Mouse (Mus musculus) erythroblast, embryonic 14.5 days (primary cell): Measurements from ENCODE around the gene Olfr160. TPM values are rescaled to one million over a fixed set of nuclear protein-coding genes. Genes with fewer than 3 reads are reported as not detected.

ENCODE experiments used
- H3K27me3 ChIP-seq: 2 replicates; pipeline ENCODE4 v1.6.1; 2012; ENCODE audit warnings: inconsistent platforms; ENCODE audit not compliant: control insufficient read depth
- H3K36me3 ChIP-seq: 2 replicates; pipeline ENCODE4 v1.6.1; 2012; ENCODE audit warnings: mild to moderate bottlenecking, inconsistent platforms; ENCODE audit not compliant: control insufficient read depth
- H3K4me1 ChIP-seq: 2 replicates; pipeline ENCODE4 v1.6.1; 2012; ENCODE audit warnings: inconsistent platforms; ENCODE audit not compliant: control insufficient read depth
- H3K4me3 ChIP-seq: replicated peaks from 2 replicates; pipeline ENCODE3; 2012; ENCODE audit warnings: moderate library complexity, mild to moderate bottlenecking, inconsistent platforms
- H3K9me3 ChIP-seq: 2 replicates; pipeline ENCODE4 v1.6.1; 2012; ENCODE audit warnings: low read length, inconsistent platforms, mixed read lengths; ENCODE audit not compliant: control insufficient read depth
- GATA1 ChIP-seq: IDR thresholded peaks from 2 replicates; pipeline ENCODE4 v1.6.1; 2012; ENCODE audit warnings: low read length, inconsistent platforms, mixed read lengths
- TAL1 ChIP-seq: IDR thresholded peaks from 3 replicates; pipeline ENCODE4 v1.6.1; 2012; ENCODE audit warnings: low read length, inconsistent platforms, mixed read lengths
- polyA plus RNA-seq: library from polyadenylated mRNA; stranded (reverse); fragments of >175 nt; gene quantifications from 2 replicates; pipeline ENCODE4 v1.2.3, GENCODE M21; 2012

Olfr160 gene
- polyA plus RNA-seq = not detected in 2 replicates

DNA sequence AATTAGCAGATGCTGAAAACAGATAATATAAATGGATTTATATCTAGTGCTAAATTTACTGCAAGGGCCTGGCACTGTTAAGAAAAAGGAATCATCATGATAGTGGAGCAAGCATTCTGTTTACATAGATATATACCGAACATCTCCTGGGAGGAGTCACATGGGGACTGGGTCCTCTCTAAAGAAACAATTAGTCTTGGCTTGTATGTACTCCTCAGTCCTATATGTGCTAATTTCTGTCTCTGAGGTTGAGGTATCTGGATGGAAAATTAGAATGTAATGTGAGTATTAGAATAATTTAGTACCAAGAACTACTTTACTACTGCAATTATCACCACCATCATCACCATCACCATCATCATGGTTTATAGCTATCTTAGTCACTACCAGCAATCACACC is at the start of gene Olfr160:
Gene Olfr160 (minus strand): TSS at position 101 of the 400 bp plus-strand sequence.
- Histone ChIP-seq H3K9me3 (no peaks in the 10 kb centered on the region), H3K36me3 (no peaks in the 10 kb centered on the region), H3K4me3 (no peak within 1 kb of the TSS), H3K4me1 (no peaks in the 10 kb centered on the region), H3K27me3 (no peaks in the 10 kb centered on the region)
- no peak for TF ChIP-seq TAL1
- TF ChIP-seq GATA1 = no peak

DNA sequence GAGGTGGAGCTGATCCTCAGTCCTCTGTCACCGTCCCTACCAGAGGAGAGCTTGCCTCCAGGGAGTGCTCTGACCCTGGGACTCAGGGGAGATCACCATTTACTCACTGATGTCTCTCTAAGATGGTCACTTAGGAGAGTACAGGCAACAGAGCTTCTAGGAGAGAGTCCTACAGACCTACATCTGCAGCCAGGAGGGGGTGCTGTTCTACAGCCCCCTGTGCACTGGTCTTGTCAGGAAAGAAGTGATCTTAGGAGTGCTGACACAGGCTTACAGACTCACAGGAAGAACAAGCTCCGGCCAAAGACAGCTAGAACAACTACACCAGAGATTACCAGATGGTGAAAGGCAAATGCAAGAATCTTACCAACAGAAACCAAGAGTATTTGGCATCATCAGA is 46.5 kb upstream of the Olfr160 start:
- Histone ChIP-seq H3K9me3 (no peaks in the 10 kb centered on the region), H3K4me3 (no peak overlapping the region), H3K27me3 (no peaks in the 10 kb centered on the region), H3K4me1 (no peaks in the 10 kb centered on the region), H3K36me3 (no peaks in the 10 kb centered on the region)
- TF ChIP-seq GATA1 = no peak
- no peak for TF ChIP-seq TAL1

DNA sequence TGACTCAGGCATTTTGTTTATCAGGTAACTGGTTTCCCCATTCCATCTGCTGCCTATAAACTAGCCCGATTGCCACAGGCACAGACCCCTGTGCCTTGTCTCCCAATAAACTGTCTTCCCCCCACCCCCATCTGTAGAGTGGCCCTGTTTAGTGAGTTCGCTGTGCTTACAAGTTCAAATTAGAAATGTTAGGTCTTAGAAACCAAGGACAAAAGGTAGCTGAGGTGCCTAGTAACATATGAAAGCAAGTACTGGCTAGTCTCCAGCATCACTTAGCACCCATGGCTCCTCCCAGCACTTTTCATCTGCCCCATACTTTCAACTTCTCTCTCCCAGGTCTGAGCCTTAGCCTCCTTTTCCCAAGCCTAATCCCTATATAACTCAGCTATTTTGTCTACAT is 45.7 kb upstream of the Olfr160 start:
- Histone ChIP-seq H3K4me1 (no peaks in the 10 kb centered on the region), H3K36me3 (no peaks in the 10 kb centered on the region), H3K27me3 (no peaks in the 10 kb centered on the region), H3K9me3 (no peaks in the 10 kb centered on the region), H3K4me3 (no peak overlapping the region)
- TF ChIP-seq GATA1 (no peak), TAL1 (no peak)

DNA sequence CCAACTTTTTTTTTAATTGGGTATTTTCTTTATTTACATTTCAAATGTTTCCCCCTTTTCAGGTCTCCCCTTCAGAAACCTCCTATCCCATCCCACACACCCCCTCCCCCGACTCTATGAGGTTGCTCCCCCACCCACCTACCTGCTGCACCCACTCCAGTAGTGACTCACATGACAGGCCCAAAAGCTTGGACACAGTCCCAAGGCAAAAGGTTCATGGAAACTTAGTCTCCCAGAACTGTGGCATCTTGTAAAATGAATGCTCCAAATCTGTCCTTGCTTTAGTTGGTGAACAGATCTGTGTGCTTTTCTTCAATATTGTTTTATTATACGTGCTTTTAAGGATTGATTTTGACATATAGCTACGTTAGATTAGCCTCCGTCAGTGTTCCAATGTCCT is 36.0 kb upstream of the Olfr160 start:
- Histone ChIP-seq H3K4me1 (no peaks in the 10 kb centered on the region), H3K4me3 (no peak overlapping the region), H3K27me3 (no peaks in the 10 kb centered on the region), H3K36me3 (no peaks in the 10 kb centered on the region), H3K9me3 (no peaks in the 10 kb centered on the region)
- no peak for TF ChIP-seq GATA1
- no peak for TF ChIP-seq TAL1

DNA sequence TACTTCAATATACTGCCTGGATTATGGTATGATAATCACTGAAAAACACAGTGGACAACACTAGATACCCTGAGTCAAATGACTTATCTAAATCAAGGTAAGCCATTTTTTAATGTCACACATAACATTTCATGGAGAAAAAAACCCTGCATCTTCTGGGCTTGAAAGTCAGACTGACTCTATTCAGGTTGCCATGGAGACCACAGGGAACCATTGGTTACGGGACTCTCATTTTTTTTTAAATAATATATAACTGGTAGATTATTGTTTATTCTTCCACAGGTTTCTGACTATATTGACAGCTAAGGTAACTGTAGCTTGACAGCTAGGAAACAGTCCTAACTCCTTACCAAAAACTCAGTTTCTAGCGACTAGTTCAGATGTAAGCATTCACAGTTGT is 35.4 kb upstream of the Olfr160 start:
- Histone ChIP-seq H3K9me3 (no peaks in the 10 kb centered on the region), H3K36me3 (no peaks in the 10 kb centered on the region), H3K4me3 (no peak overlapping the region), H3K4me1 (no peaks in the 10 kb centered on the region), H3K27me3 (no peaks in the 10 kb centered on the region)
- no peak for TF ChIP-seq GATA1
- TF ChIP-seq TAL1 = no peak

DNA sequence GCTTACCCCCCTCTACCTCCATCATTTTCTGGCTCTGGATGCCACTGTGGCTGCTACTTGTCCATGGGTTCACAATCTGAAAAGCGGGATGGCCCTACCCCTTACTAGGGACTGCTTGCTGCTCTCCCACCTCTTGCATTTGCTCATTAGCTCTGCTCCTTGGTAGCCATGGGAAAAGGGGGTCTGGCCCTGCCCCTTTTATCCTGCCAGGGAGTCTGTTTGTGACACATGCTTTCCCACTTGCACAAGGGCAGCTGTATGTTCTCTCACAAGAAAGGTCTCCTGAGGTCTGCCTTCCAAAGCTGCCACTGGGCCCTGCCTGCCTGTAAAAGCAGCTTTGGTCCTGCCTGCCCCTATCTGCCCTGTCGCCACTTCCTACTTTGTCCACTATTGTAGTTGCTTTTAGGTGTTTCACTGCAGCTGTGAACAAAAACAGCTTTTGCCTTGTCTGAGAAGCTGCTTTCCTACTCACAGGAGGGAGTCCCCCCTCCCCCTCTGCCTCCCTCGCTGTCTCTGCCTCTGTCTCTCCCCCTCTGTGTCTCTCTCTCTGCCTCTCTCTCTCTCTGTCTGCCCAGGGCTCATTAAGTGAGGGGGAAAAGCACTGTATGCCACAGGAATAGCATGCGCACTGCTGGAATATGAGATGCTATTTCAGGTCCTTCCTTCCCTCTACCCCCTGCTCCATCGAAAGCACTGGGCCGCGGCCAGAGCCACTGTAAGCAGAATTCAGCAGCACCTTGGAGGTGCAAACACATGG is 34.4 kb upstream of the Olfr160 start:
- no peaks in the 10 kb centered on the region for H3K36me3 ChIP-seq
- H3K4me1 ChIP-seq = no peaks in the 10 kb centered on the region
- H3K27me3 ChIP-seq = no peaks in the 10 kb centered on the region
- no peak for TF ChIP-seq GATA1
- no peak for TF ChIP-seq TAL1
- no peak overlapping the region for H3K4me3 ChIP-seq
- H3K9me3 ChIP-seq = no peaks in the 10 kb centered on the region

DNA sequence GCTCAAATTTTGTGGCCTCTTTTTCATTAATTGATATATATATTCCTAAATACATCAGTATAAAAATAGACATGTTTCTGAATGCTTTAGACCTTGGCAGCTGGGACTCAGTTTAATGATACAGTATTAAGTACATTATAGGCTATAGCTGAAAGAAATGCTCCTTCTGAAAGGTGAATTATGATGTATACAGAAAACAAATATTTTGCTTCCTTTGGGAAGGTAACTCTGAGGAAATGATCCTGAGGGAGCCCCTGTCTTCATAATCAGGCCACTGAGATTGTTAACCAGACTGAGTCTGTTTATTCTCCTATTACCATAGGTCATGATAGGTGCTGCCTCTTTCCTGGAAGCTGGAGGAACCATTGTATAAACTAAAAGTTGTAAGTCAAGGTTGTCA is 28.8 kb upstream of the Olfr160 start, which contains the start of gene Olfr874:
Gene Olfr874 (plus strand): TSS at position 301 of the 400 bp plus-strand sequence.
- Histone ChIP-seq H3K4me3 (no peak within 1 kb of the TSS), H3K36me3 (no peaks in the 10 kb centered on the region), H3K9me3 (no peaks in the 10 kb centered on the region), H3K4me1 (no peaks in the 10 kb centered on the region), H3K27me3 (no peaks in the 10 kb centered on the region)
- no peak for TF ChIP-seq TAL1

DNA sequence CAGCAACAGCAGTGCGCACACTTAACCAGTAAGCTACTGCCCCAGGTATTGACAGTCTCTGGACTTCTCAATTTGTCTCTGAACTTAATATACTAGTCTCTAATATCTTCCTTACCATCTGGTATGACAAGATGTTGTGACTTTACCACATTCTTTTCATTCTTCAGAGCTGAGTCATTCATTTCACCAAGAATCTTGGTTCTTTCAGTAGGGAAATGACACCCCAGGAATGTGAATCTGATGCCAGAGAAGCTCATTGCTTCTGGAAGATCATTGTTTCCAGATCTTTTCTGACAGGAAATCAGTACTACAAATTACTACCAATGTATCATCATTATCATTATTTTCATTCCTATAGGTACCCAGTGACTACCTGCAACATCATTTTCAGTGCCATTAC is 18.3 kb upstream of the Olfr160 start:
- no peaks in the 10 kb centered on the region for H3K36me3 ChIP-seq
- no peaks in the 10 kb centered on the region for H3K27me3 ChIP-seq
- H3K4me1 ChIP-seq = no peaks in the 10 kb centered on the region
- TF ChIP-seq GATA1 (no peak), TAL1 (no peak)
- H3K9me3 ChIP-seq = no peaks in the 10 kb centered on the region
- H3K4me3 ChIP-seq = no peak overlapping the region

DNA sequence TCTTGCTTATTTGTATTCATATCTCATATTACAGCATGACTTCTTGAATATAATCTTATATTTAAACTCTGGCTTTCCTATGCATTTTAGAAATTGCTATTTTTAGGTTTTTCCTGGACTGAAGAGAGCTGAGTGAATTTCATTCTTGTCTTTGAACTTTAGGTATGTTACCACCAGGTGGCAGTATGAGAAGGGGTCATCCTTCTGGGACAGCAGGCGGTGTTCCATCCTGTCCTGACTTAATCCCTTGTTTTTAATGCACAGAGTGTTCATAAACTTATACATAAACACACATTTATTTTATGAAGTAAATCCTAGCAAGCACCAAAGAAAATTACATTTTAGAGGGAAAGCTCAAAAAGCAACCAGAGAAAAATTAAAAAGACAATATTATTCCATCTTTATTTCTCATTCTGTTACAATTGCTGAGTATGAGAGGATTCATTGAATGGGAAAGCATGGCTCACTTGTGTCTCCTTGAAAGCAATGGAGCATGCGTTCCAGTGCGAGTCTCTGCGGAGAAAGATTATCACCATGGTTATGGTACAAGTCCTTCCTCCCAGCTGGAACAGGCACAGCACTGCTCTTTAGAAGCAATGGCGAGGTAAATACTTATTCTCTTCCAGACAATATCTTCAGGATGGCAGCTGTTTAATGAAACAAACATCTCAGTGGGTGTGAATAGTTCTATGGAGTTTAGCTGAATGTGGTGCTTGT is 25.9 kb downstream of the Olfr160 start:
- TF ChIP-seq TAL1 (no peak), GATA1 (no peak)

More for the DNA sequence above, 25.9 kb downstream of the Olfr160 start:
- H3K36me3 ChIP-seq = no peaks in the 10 kb centered on the region
- H3K9me3 ChIP-seq = no peaks in the 10 kb centered on the region
- H3K27me3 ChIP-seq = no peaks in the 10 kb centered on the region
- H3K4me1 ChIP-seq = no peaks in the 10 kb centered on the region
- H3K4me3 ChIP-seq = no peak overlapping the region
